Comparison of ENCODE assay signal across 9 mouse cellular contexts in the genomic region with DNA sequence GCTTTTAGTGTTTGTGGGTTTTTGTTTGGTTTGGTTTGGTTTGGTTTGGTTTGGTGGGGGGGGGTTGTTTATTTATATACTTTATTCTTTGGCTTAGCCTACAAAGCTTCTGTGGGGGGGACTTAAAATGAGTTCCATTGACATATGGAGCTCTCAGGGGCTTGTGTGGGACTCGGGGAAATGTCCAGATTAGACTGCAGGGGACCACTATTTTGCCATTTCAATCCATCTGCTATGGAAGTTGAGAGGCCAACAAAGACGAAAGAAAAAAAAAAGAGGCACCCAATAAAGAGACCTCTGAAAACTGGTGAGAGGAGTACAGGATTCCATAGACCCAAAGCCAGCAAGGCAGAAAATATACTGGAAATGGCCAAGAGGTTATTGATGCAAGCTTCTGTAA.
"Had no signal": no experiment of that assay in that cellular context is flagged by ENCODE, and none has a peak within 500 bp of the region (broad histone marks: within the 10 kb centered on the region; RNA-seq: fewer than 3 reads in every experiment).

No protein-coding gene starts in this region.

- DNase-seq: kidney, adult 18-20 months; kidney, postnatal 25 days; layer of hippocampus, adult 9-11 months; layer of hippocampus, postnatal 36 days; left cerebral cortex, postnatal 4 days; lung, adult 18-20 months; right cerebral cortex, postnatal 25 days; thymus, adult 18-20 months; thymus, postnatal 14 days had no signal
